Mouse (Mus musculus) liver, embryonic 16.5 days (tissue): ENCODE results near the gene Ccl27a. TPM values are rescaled to one million over a fixed set of nuclear protein-coding genes. Genes with fewer than 3 reads are reported as not detected.

Experiments used
- ATAC-seq: fragments of 200-750 bp; cut with Nextera tagmentation; 2 replicates; pipeline ENCODE4 v1.8.0; 2017; ENCODE audit warnings: low read depth, mild to moderate bottlenecking, moderate number of reproducible peaks, moderate library complexity
- H3K27ac ChIP-seq: fragments of 300-500 bp; sonication (generic); 2 replicates; pipeline ENCODE4 v1.5.1; 2014; ENCODE audit warnings: mild to moderate bottlenecking, low read length
- H3K27me3 ChIP-seq: fragments of 300-500 bp; sonication (generic); 2 replicates; pipeline ENCODE4 v1.6.1; 2014; ENCODE audit warnings: low read depth, low read length, mixed read lengths; ENCODE audit not compliant: control insufficient read depth, insufficient read depth
- H3K36me3 ChIP-seq: fragments of 300-500 bp; sonication (generic); 2 replicates; pipeline ENCODE4 v1.6.1; 2014; ENCODE audit warnings: mild to moderate bottlenecking; ENCODE audit not compliant: control insufficient read depth, insufficient read depth
- H3K4me1 ChIP-seq: fragments of 300-500 bp; sonication (generic); 2 replicates; pipeline ENCODE4 v1.6.1; 2014; ENCODE audit warnings: low read depth, low read length, mixed read lengths; ENCODE audit not compliant: control insufficient read depth
- H3K4me2 ChIP-seq: fragments of 300-500 bp; sonication (generic); 2 replicates; pipeline ENCODE4 v1.6.1; 2014; ENCODE audit warnings: low read depth, low read length, mixed read lengths
- H3K4me3 ChIP-seq: fragments of 300-500 bp; sonication (generic); 2 replicates; pipeline ENCODE4 v1.5.1; 2014; ENCODE audit warnings: low read depth, mild to moderate bottlenecking, low read length
- H3K9ac ChIP-seq: fragments of 300-500 bp; sonication (generic); 2 replicates; pipeline ENCODE4 v1.6.1; 2014; ENCODE audit warnings: low read depth, low read length
- H3K9me3 ChIP-seq: fragments of 300-500 bp; sonication (generic); replicated peaks from 2 replicates; pipeline ENCODE4 v1.6.1; 2016; ENCODE audit warnings: low read length; ENCODE audit not compliant: control insufficient read depth
- WGBS: fragments of 180-500 bp; shearing (Covaris S2); extraction: QIAGEN DNeasy Blood & Tissue Kit; methylation state at CpG from one replicate; pipeline ENCODE4 v1.1.7; 2014; ENCODE audit not compliant: insufficient replicate concordance; 5-methylcytosine and 5-hydroxymethylcytosine counted together
- polyA plus RNA-seq: library from polyadenylated mRNA; unstranded; fragments of >200 nt; fragmentation: Nextera tagmentation; extraction: Ambion mirVana; gene quantifications from 2 replicates; pipeline ENCODE4 v1.2.1, GENCODE M21; 2015

Gene Ccl27a
- polyA plus RNA-seq, 1 experiment from 2014 or later: 9.4 TPM

GRCm38 (mm10) chr4:41741158-41741560, 32.9 kb downstream of the Ccl27a start:
- Histone ChIP-seq H3K9me3 (no peaks in the 10 kb centered on the region), H3K36me3 (no peaks in the 10 kb centered on the region), H3K27me3 (no peaks in the 10 kb centered on the region), H3K9ac (peak overlapping the region; percentile 74), H3K27ac (peak overlapping the region; percentile 77), H3K4me1 (peaks cover 15% of the 10 kb centered on the region), H3K4me3 (peak overlapping the region; percentile 73), H3K4me2 (peak overlapping the region; percentile 97)
- ATAC-seq: peak; percentile 96
- under 1% methylated on average over 27 of the region's 27 CpGs for WGBS

- no peaks in the 10 kb centered on the region for H3K27me3 ChIP-seq
- under 1% methylated on average over 48 of the region's 48 CpGs for WGBS
Measured at GRCm38 (mm10) chr4:41740380-41741157, 33.5 kb downstream of the Ccl27a start.

GRCm38 (mm10) chr4:41739260-41739659, 34.8 kb downstream of the Ccl27a start:
- 86% methylated on average over 13 of the region's 13 CpGs for WGBS
- H3K27me3 ChIP-seq: no peaks in the 10 kb centered on the region; the same call in 1 of the 2 replicates
- H3K9me3 ChIP-seq: no peaks in the 10 kb centered on the region
- H3K27ac ChIP-seq: no peak overlapping the region
- H3K4me3 ChIP-seq: no peak overlapping the region
- no peaks in the 10 kb centered on the region for H3K36me3 ChIP-seq
- no peak overlapping the region for H3K9ac ChIP-seq
- peaks cover 15% of the 10 kb centered on the region for H3K4me1 ChIP-seq
- H3K4me2 ChIP-seq: no peak overlapping the region
- ATAC-seq: no peak

More at GRCm38 (mm10) chr4:41740380-41741157, 33.5 kb downstream of the Ccl27a start:
- peak overlapping the region; percentile 97 for H3K4me2 ChIP-seq
- peak overlapping the region; percentile 73 for H3K4me3 ChIP-seq
- H3K27ac ChIP-seq: peak overlapping the region; percentile 77
- peak overlapping the region; percentile 74 for H3K9ac ChIP-seq
- peaks cover 15% of the 10 kb centered on the region for H3K4me1 ChIP-seq
- no peaks in the 10 kb centered on the region for H3K36me3 ChIP-seq
- peak; percentile 76 for ATAC-seq
- no peaks in the 10 kb centered on the region for H3K9me3 ChIP-seq

- no peak overlapping the region for H3K4me2 ChIP-seq
- 46% methylated on average over 1 of the region's 1 CpGs for WGBS
- peaks cover 15% of the 10 kb centered on the region for H3K4me1 ChIP-seq
- H3K27me3 ChIP-seq: peaks cover 6% of the 10 kb centered on the region
- ATAC-seq: no peak
- no peak overlapping the region for H3K27ac ChIP-seq
- no peak overlapping the region for H3K9ac ChIP-seq
- H3K4me3 ChIP-seq: no peak overlapping the region
- no peaks in the 10 kb centered on the region for H3K9me3 ChIP-seq
- H3K36me3 ChIP-seq: no peaks in the 10 kb centered on the region
Measured at GRCm38 (mm10) chr4:41738256-41738603, 35.8 kb downstream of the Ccl27a start.

- Histone ChIP-seq H3K36me3 (no peaks in the 10 kb centered on the region), H3K4me3 (no peak overlapping the region), H3K4me2 (no peak overlapping the region), H3K4me1 (peaks cover 15% of the 10 kb centered on the region), H3K27ac (no peak overlapping the region), H3K27me3 (peaks cover 11% of the 10 kb centered on the region), H3K9ac (no peak overlapping the region), H3K9me3 (no peaks in the 10 kb centered on the region)
- 31% methylated on average over 8 of the region's 8 CpGs for WGBS
- ATAC-seq: no peak
Measured at GRCm38 (mm10) chr4:41737602-41738255, 36.3 kb downstream of the Ccl27a start.

- peaks cover 68% of the 10 kb centered on the region for H3K27me3 ChIP-seq
- 1% methylated on average over 50 of the region's 50 CpGs for WGBS
- 0 out of 2 replicates have a peak, but pooled peaks have one; percentile 24 for ATAC-seq
Measured at GRCm38 (mm10) chr4:41731052-41731765, 42.8 kb downstream of the Ccl27a start, which contains the start of gene Arid3c. Gene Arid3c (minus strand): TSS chr4:41731142.

GRCm38 (mm10) chr4:41726826-41727621, 47.0 kb downstream of the Ccl27a start:
- WGBS: 12% methylated on average over 20 of the region's 20 CpGs
- Histone ChIP-seq H3K36me3 (no peaks in the 10 kb centered on the region), H3K4me2 (no peak overlapping the region)

More at GRCm38 (mm10) chr4:41731052-41731765, 42.8 kb downstream of the Ccl27a start, which contains the start of gene Arid3c:
- Histone ChIP-seq H3K4me3 (peak within 1 kb of the TSS; percentile 32), H3K9me3 (no peaks in the 10 kb centered on the region), H3K4me2 (peak within 1 kb of the TSS; percentile 48), H3K4me1 (no peaks in the 10 kb centered on the region; the same call in 1 of the 2 replicates), H3K27ac (no peak within 1 kb of the TSS), H3K9ac (no peak within 1 kb of the TSS), H3K36me3 (no peaks in the 10 kb centered on the region)

GRCm38 (mm10) chr4:41722918-41723351, 51.1 kb downstream of the Ccl27a start, which contains the start of gene Dctn3:
Gene Dctn3 (minus strand): TSS chr4:41723170.
- ATAC-seq: peak; percentile 97
- WGBS: under 1% methylated on average over 27 of the region's 27 CpGs
- no peak within 1 kb of the TSS for H3K27ac ChIP-seq
- peaks cover 9% of the 10 kb centered on the region for H3K36me3 ChIP-seq
- peaks cover 8% of the 10 kb centered on the region for H3K4me1 ChIP-seq
- no peaks in the 10 kb centered on the region for H3K9me3 ChIP-seq
- H3K27me3 ChIP-seq: peaks cover 43% of the 10 kb centered on the region
- H3K9ac ChIP-seq: peak within 1 kb of the TSS; percentile 84
- peak within 1 kb of the TSS; percentile 75 for H3K4me2 ChIP-seq
- peak within 1 kb of the TSS; percentile 83 for H3K4me3 ChIP-seq

More at GRCm38 (mm10) chr4:41726826-41727621, 47.0 kb downstream of the Ccl27a start:
- Histone ChIP-seq H3K9ac (no peak overlapping the region), H3K9me3 (no peaks in the 10 kb centered on the region), H3K27me3 (peaks cover 81% of the 10 kb centered on the region), H3K4me1 (peaks cover 5% of the 10 kb centered on the region), H3K4me3 (no peak overlapping the region), H3K27ac (no peak overlapping the region)
- ATAC-seq: no peak
